Mouse (Mus musculus) embryo, embryonic 10 days (tissue): ENCODE measurements at regions not wholly inside any gene's neighbourhood (a gene's known extent, or its start where the extent isn't known, plus 50 kb on each side); places are given as distances from the start of the nearest gene placed in this dataset.
A peak's percentile ranks its signal among the peaks of the same experiment; 100 is the strongest.

Experiments
- DNase-seq: peaks from one replicate; pipeline ENCODE4 v3.0.0-alpha.2; 2015; ENCODE audit warnings: low spot score

DNA sequence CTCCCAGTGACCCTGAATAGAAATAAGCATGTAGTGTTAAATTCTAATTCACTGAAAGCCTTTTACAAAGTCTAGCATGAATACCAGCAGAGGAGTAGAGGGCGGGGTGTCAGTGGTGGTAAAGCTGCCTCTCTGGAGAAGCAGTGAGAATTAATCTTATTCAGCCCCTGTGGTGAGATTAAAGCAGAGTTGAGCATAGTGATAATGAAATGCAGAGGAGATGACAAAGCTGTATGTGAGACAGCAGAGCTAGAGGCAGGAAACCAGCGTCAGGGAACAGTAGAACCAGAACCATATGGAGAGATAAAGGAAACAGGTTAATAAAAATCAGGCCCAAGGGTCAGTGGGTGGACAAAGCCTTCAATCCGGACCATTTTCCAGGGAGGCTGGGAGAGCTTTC, 1827.2 kb downstream of the Poteg start:
- no peak for DNase-seq

DNA sequence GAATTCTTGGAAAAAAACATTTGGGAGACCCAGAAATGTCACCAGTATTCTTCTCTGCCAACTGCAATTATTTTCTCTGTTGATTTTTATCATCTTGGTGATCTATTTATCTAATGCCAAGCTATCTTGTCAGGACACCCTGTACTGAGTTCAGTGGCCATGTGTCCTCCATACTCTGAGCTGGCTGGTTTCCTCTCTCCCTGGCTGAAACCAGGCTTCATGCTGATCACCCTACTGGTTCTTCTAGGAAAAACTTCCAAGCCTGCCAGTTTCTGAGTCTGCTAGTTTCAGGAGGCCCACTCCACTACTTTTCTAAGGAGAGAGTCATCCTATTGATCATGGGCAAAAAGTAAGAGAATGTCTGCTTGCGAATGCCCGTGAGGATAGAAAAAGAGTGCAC, 1831.2 kb downstream of the Poteg start:
- DNase-seq, result no peak

DNA sequence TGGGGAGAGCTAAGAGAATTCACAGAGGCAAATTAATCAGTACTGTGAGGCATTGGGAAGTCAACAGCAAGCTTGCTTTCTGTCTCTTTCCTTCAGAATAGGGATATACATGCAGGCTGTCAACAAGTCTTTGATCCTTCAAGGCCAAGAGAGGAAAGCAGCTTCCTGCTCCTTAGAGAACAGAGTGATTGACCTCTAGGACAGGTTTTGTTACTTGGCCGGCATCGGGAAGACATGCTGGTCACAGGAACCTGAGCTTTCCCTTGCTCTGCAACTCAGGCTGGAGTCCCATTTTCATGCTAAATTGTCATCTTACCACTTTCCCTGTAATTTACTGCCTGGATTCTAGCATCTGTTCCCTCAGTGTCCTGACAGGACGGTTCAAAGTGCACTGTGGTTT, 1831.8 kb downstream of the Poteg start:
- no peak for DNase-seq

DNA sequence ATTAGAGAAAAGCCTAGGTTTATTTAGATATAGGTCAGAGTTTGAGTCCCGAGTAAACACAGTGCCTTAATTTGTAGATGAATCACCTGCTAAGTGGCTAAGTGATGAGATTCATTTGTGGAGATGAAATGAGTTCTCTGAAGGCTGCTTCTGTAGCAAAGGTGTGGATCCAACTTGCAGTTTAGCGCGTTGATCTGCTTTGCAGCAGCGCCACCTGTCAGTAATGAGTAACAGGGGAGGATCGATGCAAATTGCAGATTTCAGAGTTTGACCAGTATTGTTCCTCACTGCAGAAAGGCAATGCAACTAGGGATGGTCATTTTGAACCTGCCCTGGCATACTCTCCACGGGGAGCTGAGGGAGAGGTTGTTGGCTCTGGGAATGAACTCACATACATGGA, 1842.9 kb downstream of the Poteg start:
- DNase-seq, result peak; percentile 73
